Mouse (Mus musculus): ENCODE results near the gene Arhgap23.

Gene Arhgap23

DNA sequence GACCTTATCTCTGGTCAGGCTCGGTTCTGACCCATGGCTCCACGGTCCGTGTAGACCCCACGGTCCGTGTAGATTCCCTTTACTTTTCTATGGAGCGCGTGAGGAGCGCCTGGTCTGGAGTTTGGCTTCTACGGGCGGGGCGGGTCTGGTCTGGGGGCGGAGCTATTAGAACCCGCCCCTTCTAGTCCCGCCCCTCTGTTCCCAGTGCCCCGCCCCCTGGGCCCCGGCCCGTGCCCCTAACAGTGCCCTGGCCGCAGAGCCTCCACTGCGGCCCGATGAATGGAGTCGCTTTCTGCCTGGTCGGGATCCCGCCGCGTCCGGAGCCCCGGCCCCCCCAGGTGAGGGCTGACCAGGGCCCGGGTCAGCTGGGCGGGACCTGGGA, at the start of gene Arhgap23:
Gene Arhgap23, plus strand, starts transcription at position 204 of the 382 bp plus-strand sequence.
- no peak for DNase-seq (ENCODE audit: low read depth, low spot score)

DNA sequence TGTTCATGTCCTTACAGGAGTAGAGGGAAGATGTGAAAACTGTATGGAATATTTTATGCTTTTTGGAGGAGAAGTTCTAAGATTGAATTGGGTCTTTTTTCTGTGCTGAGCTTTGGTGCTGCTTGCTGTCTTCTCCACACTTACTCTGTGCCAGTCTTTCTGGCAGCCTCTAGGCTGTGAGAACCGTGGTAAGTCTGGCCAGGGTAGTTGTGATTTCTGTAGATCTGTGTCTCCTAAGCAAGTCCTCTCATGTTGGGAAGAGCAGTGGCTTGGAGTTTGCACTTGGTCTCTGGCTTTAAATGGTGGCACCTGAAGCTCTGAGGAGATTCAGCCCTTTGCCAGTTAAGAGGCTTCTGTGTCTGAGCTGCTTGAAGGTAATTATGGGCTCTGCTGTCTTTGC, 49.8 kb upstream of the Arhgap23 start:
- DNase-seq (ENCODE audit: low read depth, low spot score), result no peak

DNA sequence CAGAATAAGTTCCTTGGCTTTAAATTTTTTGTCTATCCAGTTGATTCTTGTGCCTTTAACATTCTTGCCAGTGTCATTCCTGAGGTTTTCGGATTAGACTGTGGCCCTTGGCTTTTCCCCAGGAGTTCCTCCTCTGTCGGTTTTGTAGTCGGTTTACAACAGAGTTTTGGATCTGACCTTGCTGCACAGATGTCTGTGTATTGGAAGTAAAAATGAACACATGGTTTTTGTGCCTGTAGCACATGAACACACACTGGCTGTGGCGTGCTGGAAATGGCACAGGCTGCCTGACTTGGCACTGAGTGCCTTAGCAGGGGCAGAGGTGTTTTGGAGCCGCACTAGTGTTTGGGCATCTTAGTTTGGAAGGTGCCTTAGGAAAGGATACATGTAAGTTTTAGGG, 46.8 kb upstream of the Arhgap23 start:
- DNase-seq (ENCODE audit: low read depth, low spot score), result no peak

DNA sequence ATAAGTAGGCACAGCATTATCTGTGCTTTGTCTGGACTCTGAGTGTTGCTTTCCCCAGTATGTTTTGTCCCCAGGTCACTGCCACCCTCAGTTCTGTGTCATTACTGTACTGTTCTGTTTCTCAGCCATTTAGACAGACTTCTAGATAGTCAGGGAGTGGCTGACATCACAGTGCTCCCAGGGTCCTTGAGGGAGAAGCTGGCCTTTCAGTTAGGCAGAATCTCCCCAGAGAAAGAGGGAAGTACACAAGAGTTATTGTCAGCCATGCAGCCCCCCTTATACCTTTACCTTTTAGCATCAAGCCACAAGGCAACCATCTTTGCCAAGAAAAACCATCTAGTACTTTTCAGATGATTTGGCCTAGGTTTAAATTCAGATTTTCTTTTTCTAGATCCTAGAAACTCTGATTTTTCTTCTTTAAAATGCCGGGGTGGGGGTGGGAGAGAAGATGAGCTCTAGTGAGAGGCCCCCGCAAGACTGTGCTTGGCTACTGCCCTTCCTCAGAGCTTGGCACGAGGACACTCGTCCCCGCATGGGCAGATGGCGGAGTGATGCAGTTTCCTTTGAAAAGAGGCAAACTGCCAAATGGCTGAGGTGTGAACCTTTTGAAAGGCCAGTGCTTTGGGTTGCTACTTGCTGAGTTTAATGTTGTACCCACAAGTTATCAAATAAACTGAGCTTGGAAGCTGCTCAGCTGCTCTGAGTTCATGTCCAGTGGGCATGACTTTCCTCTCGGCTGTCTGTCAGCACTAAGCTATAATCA, 44.8 kb upstream of the Arhgap23 start:
- DNase-seq (ENCODE audit: low read depth, low spot score), result peak; percentile 72

DNA sequence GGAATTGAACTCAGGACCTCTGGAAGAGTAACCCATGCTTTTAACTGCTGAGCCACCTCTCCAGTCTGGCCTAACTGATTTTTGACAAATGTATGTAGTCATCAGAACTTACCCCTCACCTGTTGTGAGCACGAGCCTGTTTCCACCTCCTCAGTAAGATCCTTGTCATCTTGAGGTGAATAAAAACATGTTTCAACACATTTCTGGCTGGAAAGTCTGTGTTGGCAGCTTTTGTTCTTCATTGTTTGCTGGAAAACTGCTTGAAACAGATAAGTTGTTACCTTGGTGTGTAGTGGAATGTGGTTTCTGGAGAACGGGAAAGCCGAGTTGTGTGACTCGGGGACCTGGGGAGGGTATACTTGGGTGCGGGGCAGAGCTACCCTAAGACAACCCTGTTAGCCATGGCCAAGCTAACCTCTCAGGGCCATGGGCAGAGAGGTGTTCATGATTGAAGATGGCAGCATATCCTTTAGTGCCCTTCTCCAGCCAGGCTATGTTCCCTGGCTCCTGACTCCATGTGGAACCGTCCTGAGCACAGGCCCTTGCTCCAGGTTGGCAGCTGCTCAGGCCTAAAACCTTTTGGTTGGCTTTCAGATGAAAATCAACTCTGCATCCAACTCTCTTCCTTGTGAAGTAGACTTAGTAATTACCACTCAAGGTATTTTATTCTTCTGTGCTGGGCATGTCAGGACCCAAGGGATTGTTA, 43.0 kb upstream of the Arhgap23 start:
- DNase-seq (ENCODE audit: low read depth, low spot score), result no peak

DNA sequence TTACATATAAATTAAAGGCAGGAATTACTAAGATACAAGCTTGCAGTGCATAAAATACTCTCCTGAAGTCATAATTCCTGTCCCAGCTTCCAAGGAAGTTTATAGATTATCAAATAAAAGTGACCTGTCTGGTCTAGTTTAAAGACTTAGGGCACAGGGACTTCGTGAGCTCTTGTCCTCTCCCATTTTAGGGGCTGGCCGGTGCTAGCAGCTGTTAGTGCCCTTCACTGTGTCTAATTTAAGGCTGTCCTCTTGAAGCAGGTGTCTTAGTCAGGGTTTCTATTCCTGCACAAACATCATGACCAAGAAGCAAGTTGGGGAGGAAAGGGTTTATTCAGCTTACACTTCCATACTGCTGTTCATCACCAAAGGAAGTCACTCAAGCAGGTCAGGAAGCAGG, 41.9 kb upstream of the Arhgap23 start:
- no peak for DNase-seq (ENCODE audit: low read depth, low spot score)

DNA sequence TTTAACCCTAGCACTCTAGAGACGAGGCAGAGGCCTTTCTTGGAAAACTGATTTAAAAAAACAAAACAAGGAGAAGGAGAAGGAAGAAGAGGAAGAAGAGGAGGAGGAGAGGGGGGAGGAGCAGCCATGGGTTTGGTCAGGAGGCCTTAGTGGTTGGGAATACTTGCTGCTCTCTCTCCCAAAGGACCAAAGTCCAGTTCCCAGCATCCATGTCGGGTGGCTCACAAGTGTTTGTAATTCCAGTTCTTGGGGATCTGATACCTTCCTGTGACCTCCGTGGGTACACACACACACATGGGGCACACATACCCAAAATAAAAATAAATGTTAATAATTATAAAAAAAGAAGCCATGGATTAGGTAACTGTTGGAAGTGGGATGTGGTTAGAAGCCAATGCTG, 35.3 kb upstream of the Arhgap23 start:
- DNase-seq (ENCODE audit: low read depth, low spot score), result no peak

DNA sequence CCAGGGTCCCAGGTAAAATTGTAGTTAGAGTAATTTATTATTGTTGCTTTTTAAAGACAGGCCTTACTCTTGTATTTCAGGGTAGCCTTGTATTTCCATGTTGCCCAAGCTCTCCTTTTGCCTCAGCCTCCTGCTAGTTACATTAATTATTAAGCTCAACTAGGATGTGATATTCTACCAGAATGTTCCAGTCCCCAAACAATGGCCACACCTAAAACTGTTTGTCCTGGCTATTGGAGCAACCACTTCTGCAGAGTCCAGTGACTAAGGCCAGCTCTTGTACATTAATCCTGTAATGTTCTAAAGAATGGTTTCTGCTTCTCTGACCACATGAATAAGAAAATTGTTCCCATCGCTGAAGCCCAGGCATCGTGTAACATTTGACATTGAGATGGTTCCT, 32.3 kb upstream of the Arhgap23 start:
- no peak for DNase-seq (ENCODE audit: low read depth, low spot score)

DNA sequence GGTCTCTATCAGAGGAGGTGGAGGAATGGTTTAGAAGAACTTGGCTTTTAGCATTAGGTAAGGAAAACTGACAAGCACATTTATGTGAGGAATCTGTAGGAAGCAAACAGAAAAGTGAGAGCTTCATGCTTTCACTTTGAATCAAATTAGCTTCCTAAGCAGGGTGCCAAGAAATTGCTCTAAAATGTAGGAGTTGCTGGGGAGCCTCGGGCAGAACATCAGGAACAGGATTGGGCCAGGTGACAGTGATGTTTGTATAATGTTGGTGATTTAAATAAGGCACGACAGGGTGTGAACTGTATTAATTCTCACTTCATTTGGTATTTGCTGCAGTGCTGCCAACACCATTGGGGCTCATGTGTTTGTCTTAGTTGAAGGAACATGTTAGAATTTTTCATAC, 31.6 kb upstream of the Arhgap23 start:
- peak; percentile 67 for DNase-seq (ENCODE audit: low read depth, low spot score)

DNA sequence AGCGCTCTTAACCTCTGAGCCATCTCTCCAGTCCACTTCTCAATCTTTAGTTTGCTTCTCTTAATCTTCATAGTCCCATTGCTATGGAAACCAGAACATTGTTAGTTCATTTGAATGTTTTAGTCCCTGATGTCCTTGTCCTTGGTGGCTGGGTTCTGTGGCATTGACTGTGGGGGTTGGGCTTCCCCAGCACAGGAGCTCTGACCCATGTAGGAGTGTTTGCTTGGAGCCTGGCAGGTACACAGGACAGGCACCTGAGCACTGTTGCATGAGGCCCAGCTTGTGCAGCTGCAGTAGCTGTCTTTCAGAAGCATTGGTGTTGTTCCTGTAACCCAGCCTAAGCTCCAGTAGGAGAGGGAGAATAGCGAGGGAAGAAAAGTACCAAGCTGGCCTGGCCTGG, 27.5 kb upstream of the Arhgap23 start:
- no peak for DNase-seq (ENCODE audit: low read depth, low spot score)

DNA sequence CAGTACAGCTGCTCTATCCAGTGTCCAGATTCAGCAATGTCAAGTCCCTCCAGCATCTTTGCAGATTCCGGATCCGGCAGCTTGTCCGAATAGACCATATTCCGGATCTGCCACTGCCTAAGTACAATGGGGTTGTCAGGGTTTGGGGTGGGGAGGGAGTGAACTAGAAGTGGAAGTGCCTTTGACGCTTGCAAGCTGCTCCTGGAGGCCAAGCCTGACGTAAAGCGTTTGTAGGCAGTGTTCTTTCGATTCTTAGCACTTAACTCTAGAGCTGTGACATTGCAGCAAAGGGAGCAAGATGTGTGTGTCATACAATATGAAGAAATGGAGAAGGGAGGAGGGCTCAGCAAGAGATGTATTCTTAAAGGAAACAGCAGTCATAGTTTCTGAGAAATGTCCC, 26.2 kb upstream of the Arhgap23 start:
- no peak for DNase-seq (ENCODE audit: low read depth, low spot score)

DNA sequence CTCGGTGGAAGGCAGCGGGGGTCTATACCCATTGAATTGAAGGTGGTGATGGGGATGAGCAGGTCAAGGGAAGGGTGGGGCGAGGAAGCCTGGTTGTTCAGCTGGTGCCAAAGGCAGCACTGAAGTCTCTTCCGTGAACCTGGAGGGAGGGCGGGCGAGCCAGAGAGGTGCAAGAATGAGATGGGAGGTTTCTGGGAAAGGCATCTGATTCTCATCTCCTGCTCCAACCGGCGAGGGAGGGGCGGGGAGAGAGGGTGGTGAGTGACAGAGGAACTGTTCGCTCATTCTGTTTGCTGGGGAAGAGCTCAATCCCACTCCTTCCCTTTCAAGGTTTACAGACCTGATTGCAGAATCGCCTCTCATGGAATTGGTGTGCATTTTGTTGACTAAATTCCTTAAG, 21.7 kb upstream of the Arhgap23 start:
- DNase-seq (ENCODE audit: low read depth, low spot score), result no peak

DNA sequence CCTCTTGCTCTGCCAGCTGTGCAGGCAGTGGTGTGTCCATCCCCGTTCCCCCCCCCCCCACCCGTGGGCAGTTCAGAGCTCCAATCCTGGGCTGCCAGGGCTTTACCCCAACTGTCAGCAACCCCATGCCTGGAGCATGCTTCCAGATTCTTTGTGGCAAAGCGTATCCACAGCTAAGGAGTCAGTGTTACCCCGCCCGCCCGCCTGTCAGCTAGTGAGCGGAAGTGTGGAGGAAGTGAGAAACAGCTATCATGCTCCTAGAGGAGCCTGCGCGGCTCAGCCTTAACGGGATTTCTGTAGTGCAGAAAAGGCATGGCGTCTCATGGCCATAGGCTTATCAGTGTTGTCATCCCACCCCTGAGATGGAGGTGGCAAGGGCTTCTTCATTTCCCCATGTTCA, 21.2 kb upstream of the Arhgap23 start:
- DNase-seq (ENCODE audit: low read depth, low spot score), result no peak

DNA sequence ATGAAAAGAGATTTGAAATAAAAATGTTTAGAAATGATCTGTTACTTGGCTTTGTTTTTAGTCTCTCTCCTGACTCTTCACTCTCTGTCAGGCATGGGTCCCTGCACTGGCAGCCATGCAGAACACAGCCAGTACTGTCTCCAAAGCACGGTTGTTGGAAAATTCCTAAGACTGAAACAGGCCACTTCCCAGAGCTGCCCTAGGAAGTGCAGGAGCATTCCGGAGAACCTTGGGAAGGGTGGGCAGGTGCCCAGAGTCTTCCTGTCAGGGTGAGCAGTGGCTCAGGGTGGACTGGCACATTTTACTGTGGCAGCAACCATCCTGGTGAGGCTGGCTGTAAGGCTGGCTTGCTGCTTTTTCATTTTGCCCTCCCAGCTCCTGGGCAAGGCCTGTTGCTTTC, 16.8 kb upstream of the Arhgap23 start:
- DNase-seq (ENCODE audit: low read depth, low spot score), result no peak

DNA sequence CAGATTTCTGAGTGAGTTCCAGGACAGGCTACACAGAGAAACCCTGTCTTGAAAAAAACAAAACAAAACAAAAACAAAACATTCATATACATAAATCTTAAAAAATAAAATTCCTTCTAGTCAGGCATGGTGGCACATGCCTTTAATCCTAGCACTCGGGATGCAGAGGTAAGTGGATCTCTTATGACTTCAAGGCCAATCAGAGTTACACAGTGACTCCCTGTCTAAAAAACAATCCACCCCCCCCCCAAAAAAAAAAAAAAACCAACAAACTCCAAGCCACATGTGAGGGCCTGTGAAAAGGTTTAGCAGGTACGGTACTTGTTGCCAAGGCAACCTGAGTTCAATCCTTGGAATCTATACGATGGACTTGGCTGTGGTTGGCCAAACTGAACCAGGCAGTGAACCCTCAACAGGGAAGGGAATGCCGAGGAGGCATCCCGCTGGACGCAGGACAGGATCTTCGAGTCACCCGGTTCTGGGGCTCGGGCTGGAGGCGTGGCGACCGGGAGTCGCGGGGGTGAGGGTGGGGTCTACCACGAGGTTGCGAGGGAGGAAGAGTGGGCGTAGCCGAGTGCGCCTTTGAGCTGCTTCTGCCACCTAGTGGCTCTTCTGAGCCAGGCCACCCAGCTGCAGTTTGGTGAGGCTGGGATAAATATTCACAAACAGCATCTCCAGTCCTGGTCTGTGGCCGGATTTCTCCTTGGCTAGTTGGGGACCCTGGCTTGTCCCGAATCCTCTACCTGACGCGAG, 15.2 kb upstream of the Arhgap23 start:
- peak; percentile 76 for DNase-seq (ENCODE audit: low read depth, low spot score)

DNA sequence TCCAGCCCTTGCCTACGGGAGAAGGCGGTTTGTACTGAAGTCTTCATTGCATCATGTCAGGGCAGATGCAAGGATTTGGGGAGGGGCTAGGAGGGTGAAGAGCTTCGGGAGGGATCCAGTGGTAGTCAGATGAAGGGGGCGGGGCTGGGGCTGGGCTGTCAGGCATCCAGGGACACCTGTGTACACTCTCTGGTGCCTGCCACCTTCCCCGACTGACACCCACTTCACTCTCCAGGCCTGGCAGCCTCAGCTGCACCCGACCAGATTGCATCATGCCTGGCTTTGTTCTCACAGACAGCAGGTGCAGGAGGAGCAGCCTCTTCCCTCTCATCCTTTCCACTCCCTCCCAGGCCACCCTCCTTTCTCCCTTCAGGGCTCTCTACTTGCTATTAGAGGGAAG, 14.3 kb upstream of the Arhgap23 start:
- DNase-seq (ENCODE audit: low read depth, low spot score), result peak; percentile 79

DNA sequence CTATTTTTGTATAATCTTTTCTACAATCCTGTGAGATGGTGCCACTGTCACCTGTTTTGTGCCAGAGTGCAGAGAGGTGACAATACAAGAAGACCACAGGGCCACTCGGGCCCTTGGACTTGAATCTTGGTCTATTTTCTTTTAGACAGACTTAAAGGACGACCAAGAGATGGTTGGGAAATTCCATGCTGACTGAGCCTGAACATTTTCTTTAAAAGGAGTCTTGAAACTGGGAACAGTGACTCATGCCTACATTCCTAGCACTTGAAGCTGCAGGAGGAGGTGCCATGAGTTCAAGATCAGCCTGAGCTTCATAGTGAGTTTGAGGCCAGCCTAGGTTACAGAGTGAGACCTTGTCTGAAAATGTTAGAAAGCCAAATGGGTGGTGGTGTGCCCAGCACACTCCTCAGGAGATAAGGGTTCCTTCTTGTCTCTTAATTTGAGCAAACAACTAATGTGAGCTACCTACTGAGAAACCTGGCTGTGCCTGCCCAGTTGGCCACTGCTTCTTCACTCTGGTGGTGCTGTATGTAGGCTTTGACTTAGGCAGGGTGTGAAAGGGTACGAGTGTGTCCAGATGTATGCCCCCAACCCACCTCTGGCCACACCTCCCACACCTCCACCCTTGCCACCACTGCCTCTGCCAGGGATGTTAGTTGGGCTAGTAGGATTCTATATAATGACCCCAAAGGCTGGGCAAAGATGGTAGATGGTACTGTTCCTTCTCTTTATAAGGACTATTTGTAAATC, 13.5 kb upstream of the Arhgap23 start:
- no peak for DNase-seq (ENCODE audit: low read depth, low spot score)

DNA sequence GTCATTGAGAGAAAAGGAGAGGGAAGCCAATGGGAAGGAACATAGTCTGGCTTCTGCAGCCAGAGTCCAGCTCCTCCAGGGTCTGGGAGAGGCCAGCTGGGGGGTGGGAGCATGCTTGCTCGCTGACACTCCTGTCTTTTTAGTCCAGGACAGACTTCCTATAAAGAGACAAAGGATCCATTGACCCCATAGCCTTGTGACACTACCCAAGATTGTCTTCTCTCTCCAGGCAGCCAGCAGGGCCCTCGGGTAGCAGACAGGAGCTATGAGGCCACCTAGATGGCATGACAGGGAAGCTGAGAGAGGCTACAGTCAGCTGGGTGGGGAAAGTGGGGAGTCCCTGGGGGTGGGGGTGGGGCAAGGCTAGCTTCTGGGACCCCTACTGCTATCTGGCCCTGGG, 12.6 kb upstream of the Arhgap23 start:
- DNase-seq (ENCODE audit: low read depth, low spot score), result no peak

DNA sequence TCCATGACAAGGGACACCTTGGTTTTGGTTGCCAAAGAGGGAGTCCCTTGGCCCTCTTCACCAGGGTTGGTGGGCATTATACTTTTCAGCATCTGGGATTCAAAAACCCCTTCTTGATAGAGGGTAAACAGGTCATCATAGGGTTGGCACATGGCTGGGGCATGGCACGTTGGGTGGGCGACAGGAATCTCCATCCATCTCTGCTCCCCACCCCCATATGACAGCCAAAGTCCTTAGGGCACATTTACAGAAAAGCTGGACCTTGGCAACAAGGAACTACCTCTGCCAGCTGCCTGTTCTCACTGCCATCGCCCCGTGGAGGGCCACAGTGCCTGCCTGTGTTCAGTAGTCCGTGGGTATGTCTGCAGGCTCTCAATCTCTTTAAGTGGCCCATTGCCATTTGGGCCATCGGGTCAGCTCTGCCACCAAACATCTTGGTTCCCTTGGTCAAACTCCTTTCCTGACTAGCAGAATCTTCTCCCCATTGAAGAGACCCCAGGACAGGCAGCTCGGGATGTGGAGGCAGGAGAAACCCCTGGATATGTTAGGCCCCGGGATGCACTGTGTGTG, 11.6 kb upstream of the Arhgap23 start:
- no peak for DNase-seq (ENCODE audit: low read depth, low spot score)

DNA sequence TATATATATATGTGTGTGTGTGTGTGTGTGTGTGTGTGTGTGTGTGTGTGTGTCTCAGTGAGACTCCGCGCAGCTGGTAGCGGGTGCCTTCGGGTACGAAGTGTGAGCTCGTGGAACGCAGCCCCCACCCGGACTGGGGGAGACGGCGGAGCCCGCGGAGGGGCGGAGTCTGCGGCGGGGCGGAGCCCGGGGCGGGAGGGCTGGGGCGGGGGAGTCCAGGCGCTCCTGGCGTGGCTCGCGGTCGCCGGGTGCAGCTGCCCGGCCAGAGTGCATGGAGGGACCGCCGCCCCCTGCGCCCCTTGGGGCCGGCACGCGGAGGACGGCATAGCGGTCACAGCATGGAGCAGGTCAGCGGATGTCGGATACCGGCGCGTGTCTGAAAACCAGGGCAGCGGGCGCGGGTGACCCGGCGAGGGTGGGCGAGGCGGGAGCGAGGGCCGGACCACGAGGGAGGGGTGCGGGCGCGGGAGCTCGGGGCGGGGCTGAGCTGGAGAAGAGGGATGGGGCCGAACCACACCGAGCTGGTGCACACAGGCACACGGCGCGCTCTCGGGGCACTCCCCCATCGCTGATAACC, 11.1 kb upstream of the Arhgap23 start:
- DNase-seq (ENCODE audit: low read depth, low spot score), result no peak

DNA sequence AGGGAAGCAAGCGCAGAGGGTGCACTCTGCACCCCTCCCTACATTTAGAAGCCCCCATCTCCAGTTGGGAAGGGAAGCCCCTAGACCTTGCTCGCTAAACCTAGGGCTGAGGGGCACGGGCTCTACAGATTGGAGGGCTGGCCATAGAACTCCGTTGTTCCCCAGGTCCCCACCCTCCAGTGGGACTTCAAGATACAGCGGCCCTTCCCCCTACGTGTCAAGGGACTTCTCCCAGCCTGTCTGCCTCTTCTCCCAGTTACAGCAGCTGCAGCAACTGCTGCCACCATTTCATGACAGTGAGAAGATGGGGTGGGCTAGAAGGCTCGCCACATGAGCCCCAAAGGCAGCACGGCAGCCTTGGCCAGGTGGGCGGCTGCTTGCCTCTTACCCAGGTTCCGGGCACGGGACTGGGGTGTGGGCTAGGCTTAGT, 10.6 kb upstream of the Arhgap23 start:
- DNase-seq (ENCODE audit: low read depth, low spot score), result no peak

Data from telencephalon, adult 2 months (tissue).